Mouse (Mus musculus) CH12.LX (cell line): ENCODE results near the gene Card10.

Experiments used
- CTCF ChIP-seq, 2 experiments: IDR thresholded peaks in 1 of 2; conservative IDR thresholded peaks in 1 of 2; 2 replicates each; pipeline ENCODE4 v1.5.1; 2011 to 2012; ENCODE audit warnings: low read depth in 2 of 2, low read length in 2 of 2, improper control_type of control experiment in 1 of 2, inconsistent platforms in 1 of 2, mild to moderate bottlenecking in 1 of 2, moderate library complexity in 1 of 2
- EP300 ChIP-seq: IDR thresholded peaks from 2 replicates; pipeline ENCODE4 v1.6.1; 2011; ENCODE audit warnings: low read length, improper control_type of control experiment
- JUND ChIP-seq: conservative IDR thresholded peaks from 2 replicates; pipeline ENCODE4 v1.6.1; 2011; ENCODE audit warnings: low read depth, low read length, improper control_type of control experiment
- KAT2A ChIP-seq: IDR thresholded peaks from 2 replicates; pipeline ENCODE4 v1.6.1; 2012; ENCODE audit warnings: low read length, improper control_type of control experiment, inconsistent platforms; ENCODE audit not compliant: insufficient replicate concordance
- MAZ ChIP-seq: IDR thresholded peaks from 2 replicates; pipeline ENCODE4 v1.6.1; 2012; ENCODE audit warnings: low read depth, mild to moderate bottlenecking, inconsistent platforms, low read length, improper control_type of control experiment, moderate library complexity
- POLR2A ChIP-seq: IDR thresholded peaks from 2 replicates; pipeline ENCODE4 v1.6.1; 2011; ENCODE audit warnings: low read depth, mild to moderate bottlenecking, improper control_type of control experiment, low read length
- ZKSCAN1 ChIP-seq: IDR thresholded peaks from 2 replicates; pipeline ENCODE4 v1.6.1; 2012; ENCODE audit warnings: low read depth, inconsistent platforms, low read length, improper control_type of control experiment, borderline replicate concordance

DNA sequence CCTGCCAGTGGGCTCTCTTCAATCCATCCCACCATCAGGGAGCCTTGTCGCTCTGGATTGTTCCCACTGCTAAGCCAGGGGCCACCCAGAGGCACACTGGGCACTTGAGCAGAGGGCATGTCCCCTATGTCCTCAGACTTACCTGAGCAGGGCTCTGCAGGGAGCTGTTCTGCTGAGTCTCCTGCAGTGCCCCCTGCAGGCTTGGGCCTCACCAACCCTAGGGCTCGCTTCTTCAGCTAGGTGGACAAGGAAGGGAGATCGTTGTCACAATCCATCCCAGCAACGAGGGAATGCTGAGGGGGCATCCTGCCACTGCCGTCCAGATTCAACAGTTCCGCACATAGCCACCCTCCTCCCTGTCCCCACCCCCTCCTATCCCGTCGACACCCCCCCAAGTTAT lies 23.6 kb downstream of the Card10 start:
- no peak for TF ChIP-seq KAT2A
- TF ChIP-seq CTCF (conservative IDR thresholded peaks at IDR 0.05 in 1 of 2, IDR thresholded peaks at IDR 0.05 in 1 of 2; ENCODE audit: low read depth in 2 of 2, low read length in 2 of 2): peak in 1 of 2 experiments; percentile 63; a peak in 2 of 4 replicates
- TF ChIP-seq EP300: no peak
- TF ChIP-seq ZKSCAN1: no peak
- TF ChIP-seq JUND: no peak
- no peak for TF ChIP-seq MAZ
- no peak for TF ChIP-seq POLR2A
